Mouse (Mus musculus): ENCODE results near the gene Senp2.

The Senp2 gene

GRCm38 (mm10) chr16:22027474-22027873 is 18.2 kb downstream of the Senp2 start:
- no peak for DNase-seq

GRCm38 (mm10) chr16:22038554-22038953 is 29.3 kb downstream of the Senp2 start:
- DNase-seq: no peak

GRCm38 (mm10) chr16:22039978-22040377 is 30.7 kb downstream of the Senp2 start:
- DNase-seq: no peak

- DNase-seq: no peak
Measured at GRCm38 (mm10) chr16:22043830-22044229, 34.5 kb downstream of the Senp2 start.

- no peak for DNase-seq
Measured at GRCm38 (mm10) chr16:22045930-22046329, 36.6 kb downstream of the Senp2 start.

GRCm38 (mm10) chr16:22046739-22047366 is 37.6 kb downstream of the Senp2 start:
- no peak for DNase-seq

GRCm38 (mm10) chr16:22053411-22053810 is 44.1 kb downstream of the Senp2 start:
- DNase-seq: no peak

- DNase-seq: no peak
Measured at GRCm38 (mm10) chr16:22057498-22057897, 48.2 kb downstream of the Senp2 start.

GRCm38 (mm10) chr16:22058871-22059270 is 49.6 kb downstream of the Senp2 start:
- no peak for DNase-seq

- DNase-seq: no peak
Measured at GRCm38 (mm10) chr16:22060416-22060815, 51.1 kb downstream of the Senp2 start.

GRCm38 (mm10) chr16:22061555-22062160 is 52.4 kb downstream of the Senp2 start:
- DNase-seq: no peak

- no peak for DNase-seq
Measured at GRCm38 (mm10) chr16:22062284-22062683, 53.0 kb downstream of the Senp2 start.

GRCm38 (mm10) chr16:22065536-22065935 is 56.3 kb downstream of the Senp2 start:
- no peak for DNase-seq

GRCm38 (mm10) chr16:22067406-22067805 is 58.1 kb downstream of the Senp2 start:
- no peak for DNase-seq

GRCm38 (mm10) chr16:22071361-22071760 is 62.1 kb downstream of the Senp2 start:
- no peak for DNase-seq

- DNase-seq: no peak
Measured at GRCm38 (mm10) chr16:22075067-22075466, 65.8 kb downstream of the Senp2 start.

GRCm38 (mm10) chr16:22075829-22076619 is 66.7 kb downstream of the Senp2 start:
- no peak for DNase-seq

GRCm38 (mm10) chr16:22076620-22076941 is 67.3 kb downstream of the Senp2 start:
- DNase-seq: no peak

- no peak for DNase-seq
Measured at GRCm38 (mm10) chr16:22080125-22080710, 70.9 kb downstream of the Senp2 start.

- DNase-seq: no peak
Measured at GRCm38 (mm10) chr16:22085411-22085810, 76.1 kb downstream of the Senp2 start.

- no peak for DNase-seq
Measured at GRCm38 (mm10) chr16:22091255-22091783, 82.0 kb downstream of the Senp2 start.

- no peak for DNase-seq
Measured at GRCm38 (mm10) chr16:22095751-22096150, 86.5 kb downstream of the Senp2 start.

GRCm38 (mm10) chr16:22097659-22098058 is 88.4 kb downstream of the Senp2 start:
- no peak for DNase-seq
